In genomic region chr9:14512633-14513445, GRCm38 (mm10) we compare ENCODE assay signal across 8 mouse cellular contexts. TPM values are rescaled to one million over a fixed set of nuclear protein-coding genes. Genes with fewer than 3 reads are reported as not detected.
DNase-seq lines count a peak whose midpoint lies in the region; ATAC-seq and TF ChIP-seq lines count a peak whose summit lies in the region.

No protein-coding gene starts in this region.

- peak; percentile 17 for DNase-seq in MN1 (ENCODE audit: low spot score)
- peak; percentile 74 for DNase-seq in embryonic facial prominence, embryonic 11.5 days (ENCODE audit: low spot score)
- peak; percentile 58 for DNase-seq in heart, postnatal 4 days
- peak; percentile 29 to 35 for DNase-seq in left cerebral cortex, adult 2 months (ENCODE audit: extremely low spot score in 1 of 2, low spot score in 2 of 2)
- peak; percentile 68 for DNase-seq in mesoderm, embryonic 11.5 days (ENCODE audit: low read depth, low spot score)
- peak; percentile 62 for DNase-seq in testis, postnatal 10 days (ENCODE audit: low spot score)
- no peak for DNase-seq in Muller cell, postnatal 12 days (ENCODE audit: inconsistent ontology term)

- ATAC-seq in embryonic facial prominence, embryonic 11.5 days (replicated peaks; ENCODE audit: insufficient number of reproducible peaks, low FRiP score, low TSS enrichment, low read depth) = peak; percentile 72

- H3K9me3 ChIP-seq in E14TG2a.4 (ENCODE audit: low read length) = no peaks in the 10 kb centered on the region
- H3K9me3 ChIP-seq in embryonic facial prominence, embryonic 11.5 days (replicated peaks; ENCODE audit: control insufficient read depth, low read length) = no peaks in the 10 kb centered on the region

- peak; percentile 65 for TF ChIP-seq CTCF in E14TG2a.4 (conservative IDR thresholded peaks at IDR 0.05; ENCODE audit: low read length)
- TF ChIP-seq CTCF in left cerebral cortex, adult 2 months (IDR thresholded peaks at IDR 0.05) = peak; percentile 71

- H3K4me2 ChIP-seq in embryonic facial prominence, embryonic 11.5 days (ENCODE audit: low read depth, low read length) = no peak overlapping the region

- H3K36me3 ChIP-seq in E14TG2a.4 (ENCODE audit: insufficient read depth, low read length) = peaks cover 29% of the 10 kb centered on the region
- H3K36me3 ChIP-seq in embryonic facial prominence, embryonic 11.5 days (replicated peaks; ENCODE audit: control insufficient read depth, insufficient read depth, low read depth, low read length) = peaks cover 3% of the 10 kb centered on the region; the same call in 1 of the 2 replicates

- H3K4me1 ChIP-seq in E14TG2a.4 (replicated peaks; ENCODE audit: low read depth, low read length) = no peaks in the 10 kb centered on the region
- H3K4me1 ChIP-seq in embryonic facial prominence, embryonic 11.5 days (ENCODE audit: control insufficient read depth, insufficient read depth, low read length) = no peaks in the 10 kb centered on the region

- H3K27me3 ChIP-seq in E14TG2a.4 (ENCODE audit: insufficient read depth, low read length) = no peaks in the 10 kb centered on the region
- no peaks in the 10 kb centered on the region for H3K27me3 ChIP-seq in embryonic facial prominence, embryonic 11.5 days (ENCODE audit: control insufficient read depth, insufficient read depth, low read length)

- intact Hi-C loops in left cerebral cortex, adult 2 months (cut with DNase I) = loop anchor here (2.0 kb wide), 1 partner anchor 252 kb away; no protein-coding TSS in a partner anchor

- no peak overlapping the region for H3K4me3 ChIP-seq in E14TG2a.4 (replicated peaks; ENCODE audit: low read length)
- H3K4me3 ChIP-seq in embryonic facial prominence, embryonic 11.5 days (ENCODE audit: low read depth, low read length) = no peak overlapping the region
- H3K4me3 ChIP-seq in left cerebral cortex, adult 2 months = no peak overlapping the region

- H3K27ac ChIP-seq in embryonic facial prominence, embryonic 11.5 days (replicated peaks; ENCODE audit: low read depth, low read length) = no peak overlapping the region
- H3K27ac ChIP-seq in left cerebral cortex, adult 2 months = no peak overlapping the region

- H3K9ac ChIP-seq in embryonic facial prominence, embryonic 11.5 days (replicated peaks; ENCODE audit: low read length) = no peak overlapping the region

- WGBS in embryonic facial prominence, embryonic 11.5 days = 74% methylated on average over 9 of the region's 9 CpGs

RNA-seq across cellular contexts. Expression of gene Cwc15, which starts 12.4 kb away (rescaled TPM):
- 210 and 233 TPM in 2 replicates for polyA plus RNA-seq in embryonic facial prominence, embryonic 11.5 days (2014; fragmentation: Nextera tagmentation; extraction: Ambion mirVana)
- total RNA-seq in heart, postnatal 4 days (2021) = 10 to 100 TPM; 81.9 to 87.7 TPM
- 10 to 100 TPM; 82.3 to 90.9 TPM for total RNA-seq in left cerebral cortex, adult 2 months (2021)

RNA-seq across cellular contexts. Expression of gene Kdm4d, which starts 12.6 kb away (rescaled TPM):
- polyA plus RNA-seq in embryonic facial prominence, embryonic 11.5 days (2014; fragmentation: Nextera tagmentation; extraction: Ambion mirVana) = 0.07 TPM in 1 of 2 replicates, not detected in the other
- under 1 TPM in 1 of 2 experiments, not detected in 1; 0.09 TPM for total RNA-seq in heart, postnatal 4 days (2021)
- total RNA-seq in left cerebral cortex, adult 2 months (2021) = 1 to 10 TPM; 1.7 to 2.3 TPM
